Comparison of ENCODE assay signal across 8 mouse cellular contexts in genomic region chr3:152401964-152402670, GRCm38 (mm10). TPM values are rescaled to one million over a fixed set of nuclear protein-coding genes. Genes with fewer than 3 reads are reported as not detected.
A peak's percentile ranks its signal among the peaks of the same experiment; 100 is the strongest.
DNase-seq lines count a peak whose midpoint lies in the region; ATAC-seq and TF ChIP-seq lines count a peak whose summit lies in the region.

No protein-coding gene starts in this region.

- no peaks in the 10 kb centered on the region for H3K27me3 ChIP-seq in kidney, postnatal 0 days (ENCODE audit: insufficient read depth, low read length)
- no peaks in the 10 kb centered on the region for H3K27me3 ChIP-seq in midbrain, embryonic 15.5 days (replicated peaks)

- H3K9me3 ChIP-seq in kidney, postnatal 0 days (replicated peaks; ENCODE audit: low read length) = no peaks in the 10 kb centered on the region
- no peaks in the 10 kb centered on the region for H3K9me3 ChIP-seq in midbrain, embryonic 15.5 days

- peaks cover 37% of the 10 kb centered on the region for H3K4me1 ChIP-seq in kidney, postnatal 0 days (replicated peaks; ENCODE audit: insufficient read depth, low read length)
- peaks cover 14% of the 10 kb centered on the region for H3K4me1 ChIP-seq in midbrain, embryonic 15.5 days

- no peaks in the 10 kb centered on the region for H3K36me3 ChIP-seq in kidney, postnatal 0 days (ENCODE audit: insufficient read depth, low read length)
- H3K36me3 ChIP-seq in midbrain, embryonic 15.5 days (replicated peaks) = no peaks in the 10 kb centered on the region

- WGBS in kidney, postnatal 0 days = 47% methylated on average over 7 of the region's 7 CpGs
- WGBS in midbrain, embryonic 15.5 days = 85% methylated on average over 7 of the region's 7 CpGs

- TF ChIP-seq CTCF in left cerebral cortex, adult 2 months (IDR thresholded peaks at IDR 0.05) = no peak
- TF ChIP-seq CTCF in kidney, postnatal 0 days (IDR thresholded peaks at IDR 0.05; ENCODE audit: low read depth) = no peak

- intact Hi-C loops in left cerebral cortex, adult 2 months (cut with DNase I) = no loop called here
- intact Hi-C loops in gastrocnemius, postnatal 14 days (cut with DNase I; ENCODE audit: low total_unique reads) = loop anchor here (5.0 kb wide), 1 partner anchor 70 kb away; no protein-coding TSS in a partner anchor

- H3K4me3 ChIP-seq in left cerebral cortex, adult 2 months = no peak overlapping the region
- H3K4me3 ChIP-seq in kidney, postnatal 0 days (replicated peaks; ENCODE audit: low read depth, low read length) = no peak overlapping the region
- H3K4me3 ChIP-seq in midbrain, embryonic 15.5 days = no peak overlapping the region

- peak; percentile 25 for DNase-seq in left cerebral cortex, adult 11 months (ENCODE audit: low spot score)
- no peak for DNase-seq in left cerebral cortex, adult 2 months (ENCODE audit: extremely low spot score in 1 of 2, low spot score in 2 of 2)
- peak; percentile 97 for DNase-seq in adipocyte (ENCODE audit: low spot score)
- peak; percentile 46 for DNase-seq in gastrocnemius, postnatal 14 days
- DNase-seq in kidney, postnatal 0 days (ENCODE audit: low spot score) = peak; percentile 90
- DNase-seq in spleen, adult 12 weeks (ENCODE audit: low spot score) = no peak

- H3K9ac ChIP-seq in kidney, postnatal 0 days (ENCODE audit: low read depth, low read length) = no peak overlapping the region
- H3K9ac ChIP-seq in midbrain, embryonic 15.5 days = no peak overlapping the region

- peak; percentile 71; the same call in 1 of the 2 replicates for ATAC-seq in kidney, postnatal 0 days (replicated peaks; ENCODE audit: low FRiP score, low read depth)
- ATAC-seq in neutrophil, adult 5-6 weeks (ENCODE audit: extremely low read depth, insufficient number of reproducible peaks, low FRiP score, poor library complexity, severe bottlenecking) = peak; percentile 60; the same call in 1 of the 2 replicates
- ATAC-seq in midbrain, embryonic 15.5 days (replicated peaks) = no peak

- no peak overlapping the region for H3K27ac ChIP-seq in left cerebral cortex, adult 2 months
- H3K27ac ChIP-seq in kidney, postnatal 0 days = peak overlapping the region; percentile 71
- H3K27ac ChIP-seq in midbrain, embryonic 15.5 days = no peak overlapping the region

- H3K4me2 ChIP-seq in kidney, postnatal 0 days (ENCODE audit: low read length) = peak overlapping the region; percentile 11; the same call in 1 of the 2 replicates
- H3K4me2 ChIP-seq in midbrain, embryonic 15.5 days = no peak overlapping the region

RNA-seq across cellular contexts. Expression of gene Zzz3, which starts 6.8 kb away (rescaled TPM):
- 10 to 100 TPM; 49.5 to 52.6 TPM for total RNA-seq in left cerebral cortex, adult 2 months (2021)
- total RNA-seq in gastrocnemius, postnatal 14 days (2021) = 10 to 100 TPM; 14.2 to 15.6 TPM
- 44.4 and 46.3 TPM in 2 replicates for polyA plus RNA-seq in kidney, postnatal 0 days (2015; fragmentation: Nextera tagmentation; extraction: Ambion mirVana)
- 84.1 and 92.9 TPM in 2 replicates for total RNA-seq in neutrophil, adult 5-6 weeks (2017)
- polyA plus RNA-seq in midbrain, embryonic 15.5 days (2015; fragmentation: Nextera tagmentation; extraction: Ambion mirVana) = 31.3 and 32.9 TPM in 2 replicates

RNA-seq across cellular contexts. Expression of gene Usp33, which starts 55.8 kb away (rescaled TPM):
- total RNA-seq in left cerebral cortex, adult 2 months (2021) = 100 to 1,000 TPM; 129 to 136 TPM
- 10 to 100 TPM; 18.2 to 21.3 TPM for total RNA-seq in gastrocnemius, postnatal 14 days (2021)
- polyA plus RNA-seq in kidney, postnatal 0 days (2015; fragmentation: Nextera tagmentation; extraction: Ambion mirVana) = 30.5 and 30.7 TPM in 2 replicates
- 114 and 121 TPM in 2 replicates for total RNA-seq in neutrophil, adult 5-6 weeks (2017)
- 89.2 and 92.8 TPM in 2 replicates for polyA plus RNA-seq in midbrain, embryonic 15.5 days (2015; fragmentation: Nextera tagmentation; extraction: Ambion mirVana)

Comparison
In these comparisons a context has a peak if more than half of its experiments do, and no peak if none do; other contexts are left out.
1. DNase-seq: peak in left cerebral cortex, adult 11 months (single experiment), adipocyte (single experiment), gastrocnemius, postnatal 14 days (single experiment) and kidney, postnatal 0 days (single experiment); none in left cerebral cortex, adult 2 months (0 of 2) and spleen, adult 12 weeks (single experiment).